Mouse (Mus musculus): Measurements from ENCODE around the gene Shank1.

- no peak for TF ChIP-seq ZC3H11A (IDR thresholded peaks at IDR 0.05; ENCODE audit: borderline replicate concordance, low read depth, low read length)
- no peak for TF ChIP-seq HCFC1 (IDR thresholded peaks at IDR 0.05; ENCODE audit: borderline replicate concordance, insufficient read depth, low read length)
Measured at GRCm38 (mm10) chr7:44393284-44393683, 83.2 kb downstream of the Shank1 start.

Data from ES-E14 (cell line).